Mouse (Mus musculus): ENCODE measurements around the gene Ipo4. TPM values are rescaled to one million over a fixed set of nuclear protein-coding genes. Genes with fewer than 3 reads are reported as not detected.

The Ipo4 gene
- polyA plus RNA-seq, 1 experiment from 2014 or later: 126 TPM

- Histone ChIP-seq H3K27ac (replicated peaks) (no peak overlapping the region), H3K36me3 (peaks cover 83% of the 10 kb centered on the region), H3K4me1 (replicated peaks) (peaks cover 9% of the 10 kb centered on the region), H3K4me3 (no peak overlapping the region), H3K27me3 (no peaks in the 10 kb centered on the region), H3K9ac (no peak overlapping the region), H3K4me2 (no peak overlapping the region), H3K9me3 (no peaks in the 10 kb centered on the region)
- ATAC-seq (ENCODE audit: low FRiP score, low read depth): no peak
- WGBS: 93% methylated on average over 21 of the region's 21 CpGs
These were observed 37.0 kb downstream of the Ipo4 start for GRCm38 (mm10) chr14:55598521-55599390.

- no peak overlapping the region for H3K4me3 ChIP-seq
- WGBS: 75% methylated on average over 13 of the region's 13 CpGs
- H3K27me3 ChIP-seq: no peaks in the 10 kb centered on the region
- no peak overlapping the region for H3K27ac ChIP-seq (replicated peaks)
- H3K9me3 ChIP-seq: no peaks in the 10 kb centered on the region
- no peak for ATAC-seq (ENCODE audit: low FRiP score, low read depth)
- no peak overlapping the region for H3K4me2 ChIP-seq
- H3K4me1 ChIP-seq (replicated peaks): peaks cover 23% of the 10 kb centered on the region
- no peak overlapping the region for H3K9ac ChIP-seq
- H3K36me3 ChIP-seq: peaks cover 60% of the 10 kb centered on the region
These were observed 39.6 kb downstream of the Ipo4 start for GRCm38 (mm10) chr14:55596036-55596690.

GRCm38 (mm10) chr14:55592226-55592625, 43.5 kb downstream of the Ipo4 start:
- no peak for ATAC-seq (ENCODE audit: low FRiP score, low read depth)
- Histone ChIP-seq H3K9ac (peak overlapping the region; percentile 78), H3K4me3 (peak overlapping the region; percentile 80), H3K9me3 (no peaks in the 10 kb centered on the region), H3K4me1 (replicated peaks) (peaks cover 37% of the 10 kb centered on the region), H3K36me3 (peaks cover 37% of the 10 kb centered on the region), H3K4me2 (peak overlapping the region; percentile 87), H3K27ac (replicated peaks) (peak overlapping the region; percentile 96), H3K27me3 (no peaks in the 10 kb centered on the region)
- WGBS: 8% methylated on average over 16 of the region's 16 CpGs

- Histone ChIP-seq H3K4me2 (peak within 1 kb of the TSS; percentile 87), H3K27me3 (no peaks in the 10 kb centered on the region), H3K4me1 (replicated peaks) (peaks cover 37% of the 10 kb centered on the region), H3K27ac (replicated peaks) (peak within 1 kb of the TSS; percentile 96), H3K9me3 (no peaks in the 10 kb centered on the region), H3K9ac (peak within 1 kb of the TSS; percentile 78), H3K36me3 (peaks cover 31% of the 10 kb centered on the region), H3K4me3 (peak within 1 kb of the TSS; percentile 80)
- ATAC-seq (ENCODE audit: low FRiP score, low read depth): peak; percentile 90
- under 1% methylated on average over 33 of the region's 33 CpGs for WGBS
These were observed 44.3 kb downstream of the Ipo4 start, which contains the start of gene Rnf31 for GRCm38 (mm10) chr14:55591331-55591891. Gene Rnf31, plus strand, starts transcription at chr14:55591708.

- Histone ChIP-seq H3K9me3 (no peaks in the 10 kb centered on the region), H3K9ac (peak within 1 kb of the TSS; percentile 78), H3K4me1 (replicated peaks) (peaks cover 37% of the 10 kb centered on the region), H3K27ac (replicated peaks) (peak within 1 kb of the TSS; percentile 96), H3K27me3 (no peaks in the 10 kb centered on the region), H3K4me3 (peak within 1 kb of the TSS; percentile 80), H3K4me2 (peak within 1 kb of the TSS; percentile 87), H3K36me3 (peaks cover 26% of the 10 kb centered on the region)
- WGBS: under 1% methylated on average over 21 of the region's 22 CpGs
- ATAC-seq (ENCODE audit: low FRiP score, low read depth): peak; percentile 95
These were observed 44.9 kb downstream of the Ipo4 start, which contains the start of gene Psme2 for GRCm38 (mm10) chr14:55590748-55591330. Gene Psme2, minus strand, starts transcription at chr14:55591113.

GRCm38 (mm10) chr14:55589771-55590448, 45.8 kb downstream of the Ipo4 start:
- peak overlapping the region; percentile 80 for H3K4me3 ChIP-seq
- H3K27me3 ChIP-seq: no peaks in the 10 kb centered on the region
- no peaks in the 10 kb centered on the region for H3K9me3 ChIP-seq
- H3K4me2 ChIP-seq: peak overlapping the region; percentile 87
- no peak for ATAC-seq (ENCODE audit: low FRiP score, low read depth)
- peak overlapping the region; percentile 78 for H3K9ac ChIP-seq
- H3K4me1 ChIP-seq (replicated peaks): peaks cover 43% of the 10 kb centered on the region
- H3K27ac ChIP-seq (replicated peaks): no peak overlapping the region
- H3K36me3 ChIP-seq: peaks cover 17% of the 10 kb centered on the region
- 90% methylated on average over 11 of the region's 11 CpGs for WGBS

- Histone ChIP-seq H3K4me2 (no peak overlapping the region), H3K4me1 (replicated peaks) (peaks cover 43% of the 10 kb centered on the region), H3K27ac (replicated peaks) (no peak overlapping the region), H3K9me3 (no peaks in the 10 kb centered on the region), H3K27me3 (no peaks in the 10 kb centered on the region), H3K36me3 (peaks cover 11% of the 10 kb centered on the region), H3K4me3 (no peak overlapping the region), H3K9ac (no peak overlapping the region)
- 93% methylated on average over 5 of the region's 5 CpGs for WGBS
- ATAC-seq (ENCODE audit: low FRiP score, low read depth): no peak
These were observed 46.5 kb downstream of the Ipo4 start for GRCm38 (mm10) chr14:55589271-55589670.

GRCm38 (mm10) chr14:55586149-55586548, 49.6 kb downstream of the Ipo4 start:
- 94% methylated on average over 2 of the region's 2 CpGs for WGBS
- no peak overlapping the region for H3K9ac ChIP-seq
- ATAC-seq (ENCODE audit: low FRiP score, low read depth): no peak

GRCm38 (mm10) chr14:55585566-55585960, 50.2 kb downstream of the Ipo4 start:
- Histone ChIP-seq H3K27ac (replicated peaks) (0 out of 2 replicates have a peak overlapping the region, but pooled peaks have one; percentile 32), H3K4me2 (peak overlapping the region; percentile 77), H3K36me3 (peaks cover 25% of the 10 kb centered on the region), H3K9ac (no peak overlapping the region), H3K27me3 (no peaks in the 10 kb centered on the region), H3K9me3 (no peaks in the 10 kb centered on the region), H3K4me3 (peak overlapping the region; percentile 46), H3K4me1 (replicated peaks) (peaks cover 23% of the 10 kb centered on the region)
- ATAC-seq (ENCODE audit: low FRiP score, low read depth): no peak
- 58% methylated on average over 6 of the region's 6 CpGs for WGBS

More at GRCm38 (mm10) chr14:55586149-55586548, 49.6 kb downstream of the Ipo4 start:
- H3K36me3 ChIP-seq: peaks cover 19% of the 10 kb centered on the region
- H3K27me3 ChIP-seq: no peaks in the 10 kb centered on the region
- H3K27ac ChIP-seq (replicated peaks): no peak overlapping the region
- no peak overlapping the region for H3K4me3 ChIP-seq
- H3K4me1 ChIP-seq (replicated peaks): peaks cover 24% of the 10 kb centered on the region
- no peaks in the 10 kb centered on the region for H3K9me3 ChIP-seq
- H3K4me2 ChIP-seq: no peak overlapping the region

GRCm38 (mm10) chr14:55584702-55585565, 50.8 kb downstream of the Ipo4 start, which contains the start of gene Emc9:
Gene Emc9, minus strand, starts transcription at chr14:55585302.
- peak; percentile 77 for ATAC-seq (ENCODE audit: low FRiP score, low read depth)
- Histone ChIP-seq H3K9me3 (no peaks in the 10 kb centered on the region), H3K27ac (replicated peaks) (peak within 1 kb of the TSS; percentile 56), H3K4me2 (peak within 1 kb of the TSS; percentile 77), H3K9ac (peak within 1 kb of the TSS; percentile 50), H3K27me3 (no peaks in the 10 kb centered on the region), H3K36me3 (peaks cover 26% of the 10 kb centered on the region), H3K4me1 (replicated peaks) (peaks cover 16% of the 10 kb centered on the region), H3K4me3 (peak within 1 kb of the TSS; percentile 46)
- WGBS: 3% methylated on average over 43 of the region's 43 CpGs

Data from hindbrain, embryonic 15.5 days (tissue).